Mouse (Mus musculus): ENCODE data around the gene Ftsj1.

The Ftsj1 gene

GRCm38 (mm10) chrX:8218114-8218513 is 34.1 kb downstream of the Ftsj1 start:
- CTCF ChIA-PET = no interaction called here

GRCm38 (mm10) chrX:8217383-8217782 is 34.8 kb downstream of the Ftsj1 start:
- CTCF ChIA-PET = no interaction called here

DNA sequence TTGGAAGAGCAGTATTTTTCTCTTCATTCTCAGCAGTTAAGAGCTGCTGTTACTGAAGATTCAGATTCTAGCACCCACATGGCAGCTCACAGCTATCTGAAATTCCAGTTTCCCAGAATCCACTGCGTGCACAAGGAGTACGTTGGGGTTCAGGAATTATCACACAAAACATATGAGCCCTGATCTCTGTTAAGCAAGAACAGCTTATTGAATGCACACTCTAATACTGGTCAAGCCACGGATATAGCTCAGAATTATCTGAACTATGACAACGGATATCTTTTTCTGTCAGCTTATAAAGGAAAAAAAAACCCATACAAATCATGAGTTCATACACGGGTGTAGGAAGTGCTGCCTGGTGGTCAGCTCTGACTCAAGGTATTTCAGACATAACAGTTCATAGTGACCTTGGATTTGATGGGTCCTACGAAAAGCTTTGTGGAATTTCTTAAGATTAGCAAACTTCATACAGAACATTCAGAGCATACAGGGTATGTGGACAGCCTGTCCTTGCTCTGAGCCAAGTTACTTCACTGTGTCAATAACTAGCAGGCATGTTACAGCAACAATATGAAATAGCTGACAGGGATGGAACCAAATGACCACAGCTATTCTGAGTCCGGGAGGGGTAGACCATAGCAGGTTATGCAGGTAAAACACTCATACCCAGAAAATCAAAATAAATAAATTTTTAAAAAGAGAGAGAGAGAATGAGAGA is 40.6 kb downstream of the Ftsj1 start:
- CTCF ChIA-PET = no interaction called here

GRCm38 (mm10) chrX:8209720-8210119 is 42.5 kb downstream of the Ftsj1 start:
- CTCF ChIA-PET = no interaction called here

GRCm38 (mm10) chrX:8207224-8207623 is 45.0 kb downstream of the Ftsj1 start:
- CTCF ChIA-PET = no interaction called here

DNA sequence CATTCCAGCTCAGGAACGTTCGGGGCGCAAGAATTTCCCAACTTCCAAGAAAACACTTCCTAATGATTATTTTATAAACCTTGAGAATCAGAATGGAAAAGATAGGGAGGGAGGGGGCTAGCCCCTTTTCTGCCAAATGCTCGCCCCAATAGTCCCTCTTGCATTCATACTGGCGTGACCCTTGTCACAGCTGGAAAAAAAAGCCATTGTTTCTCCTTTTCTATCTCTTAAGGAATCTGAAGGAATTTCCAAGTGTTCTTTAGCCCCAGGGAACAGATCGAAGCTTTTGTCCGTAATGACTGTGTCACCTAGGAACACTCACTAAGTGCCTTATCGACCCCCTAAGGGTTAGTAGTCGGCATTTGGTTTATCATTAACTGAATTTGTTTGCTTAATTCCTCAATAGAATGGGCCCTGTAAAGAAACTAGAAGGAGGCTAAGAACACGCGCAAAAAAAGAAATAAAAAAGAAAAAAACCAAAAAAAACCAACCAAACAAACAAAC is 45.5 kb downstream of the Ftsj1 start:
- CTCF ChIA-PET = no interaction called here

- CTCF ChIA-PET = no interaction called here
Measured at GRCm38 (mm10) chrX:8206015-8206693, 46.1 kb downstream of the Ftsj1 start, which contains the start of gene Porcn. Gene Porcn, minus strand, starts transcription at chrX:8206525.

GRCm38 (mm10) chrX:8205551-8205950 is 46.7 kb downstream of the Ftsj1 start:
- CTCF ChIA-PET = no interaction called here

- CTCF ChIA-PET = no interaction called here
Measured at GRCm38 (mm10) chrX:8205088-8205487, 47.1 kb downstream of the Ftsj1 start.

DNA sequence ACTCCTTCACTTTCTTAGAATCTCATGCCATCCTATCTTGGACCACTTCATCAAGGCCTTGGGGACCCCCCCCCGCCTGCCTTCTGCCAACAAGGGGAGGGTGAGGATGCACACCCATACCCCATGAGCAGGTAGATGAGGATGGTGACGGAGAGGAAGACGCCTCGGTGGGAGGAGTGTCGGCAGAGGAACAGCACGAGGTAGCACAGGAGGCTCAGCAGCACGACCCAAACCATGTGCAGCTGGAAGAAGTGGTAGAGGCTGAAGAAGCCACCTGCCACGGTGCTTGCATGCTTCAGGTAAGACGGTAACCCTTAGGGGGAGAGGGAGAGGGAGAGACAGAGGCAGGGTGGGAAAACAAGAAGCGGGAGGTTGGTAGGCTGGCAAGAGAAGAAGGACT is 48.1 kb downstream of the Ftsj1 start:
- CTCF ChIA-PET = no interaction called here

DNA sequence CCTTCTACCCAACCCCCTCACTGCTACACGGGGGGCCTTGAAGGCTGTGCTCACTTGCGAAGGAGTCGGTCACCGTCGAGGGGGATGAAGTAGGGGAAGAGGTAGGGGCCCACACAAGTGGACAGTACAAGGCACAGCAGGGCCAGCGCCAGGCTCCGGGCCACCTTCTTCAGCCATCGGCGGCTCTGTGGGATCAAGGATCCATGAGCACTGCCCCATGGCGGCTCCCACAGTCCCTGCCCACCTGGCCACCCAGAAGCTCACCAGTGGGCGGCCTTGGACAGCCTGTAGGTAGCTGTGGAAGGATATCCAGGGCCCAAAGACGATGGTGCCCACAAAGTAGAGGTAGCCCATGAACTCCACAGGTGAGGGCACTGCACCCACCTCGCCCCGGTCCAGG is 49.1 kb downstream of the Ftsj1 start:
- CTCF ChIA-PET = no interaction called here

- CTCF ChIA-PET = no interaction called here
Measured at GRCm38 (mm10) chrX:8193419-8193723, 58.8 kb downstream of the Ftsj1 start, which contains the start of gene Ebp. Gene Ebp, minus strand, starts transcription at chrX:8193512.

- CTCF ChIA-PET = interaction anchor here (0.6 kb wide), 1 partner anchor 552 kb away, joined by 4 read pairs; no protein-coding TSS in a partner anchor
Measured at GRCm38 (mm10) chrX:8192640-8193418, 59.4 kb downstream of the Ftsj1 start.

DNA sequence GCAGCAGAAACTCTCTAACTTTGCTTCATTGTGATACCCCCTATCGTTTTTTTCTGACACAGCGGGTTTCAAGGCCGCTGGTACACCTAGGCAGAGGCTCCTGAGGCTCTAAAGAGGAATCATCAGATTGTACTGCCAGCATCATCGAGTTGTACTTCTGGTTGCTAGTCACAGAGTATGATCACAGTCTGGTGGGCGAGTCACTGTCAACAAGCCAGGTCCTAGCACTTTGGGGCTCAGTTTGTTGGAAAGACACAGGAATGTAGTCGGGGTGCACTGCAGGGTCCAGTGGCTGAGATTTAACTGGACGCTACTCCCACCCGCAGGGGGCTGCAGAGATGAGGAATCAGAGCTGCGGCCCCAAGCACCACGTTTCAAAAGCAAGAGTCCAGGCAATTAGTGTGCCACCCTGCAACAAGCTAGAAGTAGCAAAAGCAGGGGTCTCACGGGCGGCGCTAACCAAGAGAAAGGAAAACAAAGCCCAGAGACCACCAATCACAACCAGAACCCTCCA is 60.0 kb downstream of the Ftsj1 start:
- CTCF ChIA-PET = interaction anchor here (0.6 kb wide), 2 partner anchors 46 to 552 kb away, joined by 3 to 4 read pairs; no protein-coding TSS in a partner anchor

All from spleen, embryonic (tissue).